Mouse (Mus musculus) CH12.LX (cell line): ENCODE results near the gene Cdh7. TPM values are rescaled to one million over a fixed set of nuclear protein-coding genes. Genes with fewer than 3 reads are reported as not detected.

Experiments used
- DNase-seq: peaks from one replicate; pipeline ENCODE4 v3.0.0-alpha.2; 2013; ENCODE audit errors: extremely low read depth
- H3K27ac ChIP-seq: 2 replicates; pipeline ENCODE4 v1.5.1; 2012; ENCODE audit warnings: low read depth, mild to moderate bottlenecking, control low read depth, moderate library complexity; ENCODE audit not compliant: insufficient read depth
- H3K27me3 ChIP-seq: replicated peaks from 2 replicates; pipeline ENCODE3; 2012; ENCODE audit warnings: inconsistent platforms
- H3K36me3 ChIP-seq, 2 experiments: replicated peaks in 1 of 2; 2 replicates each; pipeline versions ENCODE3 to v1.6.1; 2012; ENCODE audit warnings: inconsistent platforms in 1 of 2, low read length in 1 of 2, mild to moderate bottlenecking in 1 of 2, mixed read lengths in 1 of 2, moderate library complexity in 1 of 2; ENCODE audit not compliant: control insufficient read depth in 1 of 2, insufficient read depth in 1 of 2
- H3K4me1 ChIP-seq, 2 experiments: 2 replicates each; pipeline ENCODE4 v1.6.1; 2012; ENCODE audit warnings: inconsistent platforms in 1 of 2, moderate library complexity in 1 of 2; ENCODE audit not compliant: insufficient read depth in 2 of 2, control insufficient read depth in 1 of 2
- H3K4me2 ChIP-seq: 2 replicates; pipeline ENCODE4 v1.6.1; 2012; ENCODE audit warnings: low read depth, mild to moderate bottlenecking, control low read depth; ENCODE audit not compliant: poor library complexity, insufficient read depth, severe bottlenecking
- H3K4me3 ChIP-seq, 3 experiments: fragments of 150-350 bp in 1 of 3; sonication (generic) in 1 of 3; replicated peaks in 1 of 3; 2 replicates each; pipeline versions ENCODE3 to v1.5.1; 2011 to 2012; ENCODE audit warnings: low read depth in 2 of 3, low read length in 2 of 3, mild to moderate bottlenecking in 2 of 3, moderate library complexity in 2 of 3, control low read depth in 1 of 3, improper control_type of control experiment in 1 of 3, inconsistent platforms in 1 of 3, mixed read lengths in 1 of 3; ENCODE audit not compliant: poor library complexity in 1 of 3
- H3K79me2 ChIP-seq: replicated peaks from 2 replicates; pipeline ENCODE4 v1.6.1; 2012; ENCODE audit warnings: mild to moderate bottlenecking, moderate library complexity; ENCODE audit not compliant: control insufficient read depth, poor library complexity, insufficient read depth, severe bottlenecking; ENCODE audit errors: extremely low read depth
- H3K9ac ChIP-seq: 2 replicates; pipeline ENCODE4 v1.6.1; 2012; ENCODE audit warnings: low read depth, mild to moderate bottlenecking, control low read depth, moderate library complexity; ENCODE audit not compliant: insufficient read depth
- H3K9me3 ChIP-seq: replicated peaks from 2 replicates; pipeline ENCODE3; 2012; ENCODE audit warnings: low read length, inconsistent platforms, mixed read lengths
- CTCF ChIP-seq, 2 experiments: IDR thresholded peaks in 1 of 2; conservative IDR thresholded peaks in 1 of 2; 2 replicates each; pipeline ENCODE4 v1.5.1; 2011 to 2012; ENCODE audit warnings: low read depth in 2 of 2, low read length in 2 of 2, improper control_type of control experiment in 1 of 2, inconsistent platforms in 1 of 2, mild to moderate bottlenecking in 1 of 2, moderate library complexity in 1 of 2
- E2F4 ChIP-seq: IDR thresholded peaks from 2 replicates; pipeline ENCODE4 v1.6.1; 2011; ENCODE audit warnings: low read depth, low read length, improper control_type of control experiment; ENCODE audit not compliant: insufficient replicate concordance
- ETS1 ChIP-seq: conservative IDR thresholded peaks from 2 replicates; pipeline ENCODE4 v1.6.1; 2012; ENCODE audit warnings: low read depth, mild to moderate bottlenecking, inconsistent platforms, low read length, improper control_type of control experiment, moderate library complexity
- GABPA ChIP-seq: IDR thresholded peaks from 2 replicates; pipeline ENCODE4 v1.6.1; 2012; ENCODE audit warnings: low read depth, low read length, improper control_type of control experiment, inconsistent platforms; ENCODE audit not compliant: insufficient replicate concordance
- HCFC1 ChIP-seq: IDR thresholded peaks from 2 replicates; pipeline ENCODE4 v1.6.1; 2012; ENCODE audit warnings: low read depth, mild to moderate bottlenecking, inconsistent platforms, low read length, improper control_type of control experiment
- IRF4 ChIP-seq: IDR thresholded peaks from 2 replicates; pipeline ENCODE4 v1.6.1; 2014; ENCODE audit warnings: low read depth, mild to moderate bottlenecking, inconsistent platforms, low read length, improper control_type of control experiment
- JUN ChIP-seq: IDR thresholded peaks from 2 replicates; pipeline ENCODE4 v1.6.1; 2011; ENCODE audit warnings: low read depth, mild to moderate bottlenecking, low read length, improper control_type of control experiment, moderate library complexity; ENCODE audit not compliant: insufficient read depth
- MAFK ChIP-seq: IDR thresholded peaks from 2 replicates; pipeline ENCODE4 v1.6.1; 2011; ENCODE audit warnings: low read length, improper control_type of control experiment; ENCODE audit not compliant: insufficient replicate concordance
- MAX ChIP-seq: IDR thresholded peaks from 2 replicates; pipeline ENCODE4 v1.6.1; 2011; ENCODE audit warnings: low read length, improper control_type of control experiment
- MXI1 ChIP-seq: IDR thresholded peaks from 2 replicates; pipeline ENCODE4 v1.6.1; 2011; ENCODE audit warnings: mild to moderate bottlenecking, low read depth, low read length, improper control_type of control experiment
- NELFE ChIP-seq: IDR thresholded peaks from 2 replicates; pipeline ENCODE4 v1.6.1; 2011; ENCODE audit warnings: low read depth, low read length, improper control_type of control experiment
- NRF1 ChIP-seq: IDR thresholded peaks from 2 replicates; pipeline ENCODE4 v1.6.1; 2014; ENCODE audit warnings: low read depth, mild to moderate bottlenecking, inconsistent platforms, low read length, improper control_type of control experiment, moderate library complexity
- PAX5 ChIP-seq: IDR thresholded peaks from 2 replicates; pipeline ENCODE4 v1.6.1; 2012; ENCODE audit warnings: low read length, inconsistent platforms, mixed read lengths
- POLR2A ChIP-seq: IDR thresholded peaks from 2 replicates; pipeline ENCODE4 v1.6.1; 2011; ENCODE audit warnings: low read depth, mild to moderate bottlenecking, improper control_type of control experiment, low read length
- RAD21 ChIP-seq: IDR thresholded peaks from 2 replicates; pipeline ENCODE4 v1.6.1; 2011; ENCODE audit warnings: low read depth, mild to moderate bottlenecking, low read length, improper control_type of control experiment, moderate library complexity
- TBP ChIP-seq: conservative IDR thresholded peaks from 2 replicates; pipeline ENCODE4 v1.6.1; 2011; ENCODE audit warnings: low read depth, low read length, improper control_type of control experiment
- TCF12 ChIP-seq: IDR thresholded peaks from 2 replicates; pipeline ENCODE4 v1.6.1; 2014; ENCODE audit warnings: low read depth, mild to moderate bottlenecking, inconsistent platforms, low read length, improper control_type of control experiment
- UBTF ChIP-seq: IDR thresholded peaks from 2 replicates; pipeline ENCODE4 v1.6.1; 2012; ENCODE audit warnings: low read depth, mild to moderate bottlenecking, inconsistent platforms, low read length, improper control_type of control experiment, moderate library complexity
- USF1 ChIP-seq: IDR thresholded peaks from 2 replicates; pipeline ENCODE4 v1.6.1; 2014; ENCODE audit warnings: low read depth, mild to moderate bottlenecking, inconsistent platforms, low read length, improper control_type of control experiment
- USF2 ChIP-seq: conservative IDR thresholded peaks from 2 replicates; pipeline ENCODE4 v1.6.1; 2011; ENCODE audit warnings: low read depth, low read length, improper control_type of control experiment
- ZKSCAN1 ChIP-seq: IDR thresholded peaks from 2 replicates; pipeline ENCODE4 v1.6.1; 2012; ENCODE audit warnings: low read depth, inconsistent platforms, low read length, improper control_type of control experiment, borderline replicate concordance
- dilution Hi-C: fragments of 300-500 bp; cut with MboI; formaldehyde crosslinking; loops from 2 replicates; pipeline ENCODE4 v1.14.3; 2020; ENCODE audit warnings: low sequenced_read_pairs; ENCODE audit not compliant: extremely low pct_unique_long_range_greater_than_20kb, extremely low pct_ligation_motif_present
- in situ Hi-C: fragments of 300-500 bp; cut with MboI; formaldehyde crosslinking; loops from 3 replicates; pipeline ENCODE4 v1.14.3; 2019; ENCODE audit warnings: low sequenced_read_pairs, low pct_ligation_motif_present, low pct_unique_long_range_greater_than_20kb, mixed read lengths
- polyA plus RNA-seq: library from polyadenylated mRNA; unstranded; fragments of >175 nt; gene quantifications from 2 replicates; pipeline ENCODE4 v1.2.1, GENCODE M21; 2012; ENCODE audit warnings: low read depth; ENCODE audit not compliant: insufficient read length
- total RNA-seq, 2 experiments: library from RNA; depleted of rRNA; stranded (reverse); fragments of 300-350 nt in 1 of 2; fragments of >200 nt in 1 of 2; gene quantifications; 2 replicates each; pipeline ENCODE4 v1.2.3; 2012 to 2014

The Cdh7 gene
- total and polyA plus RNA-seq, 3 experiments, result not detected

DNA sequence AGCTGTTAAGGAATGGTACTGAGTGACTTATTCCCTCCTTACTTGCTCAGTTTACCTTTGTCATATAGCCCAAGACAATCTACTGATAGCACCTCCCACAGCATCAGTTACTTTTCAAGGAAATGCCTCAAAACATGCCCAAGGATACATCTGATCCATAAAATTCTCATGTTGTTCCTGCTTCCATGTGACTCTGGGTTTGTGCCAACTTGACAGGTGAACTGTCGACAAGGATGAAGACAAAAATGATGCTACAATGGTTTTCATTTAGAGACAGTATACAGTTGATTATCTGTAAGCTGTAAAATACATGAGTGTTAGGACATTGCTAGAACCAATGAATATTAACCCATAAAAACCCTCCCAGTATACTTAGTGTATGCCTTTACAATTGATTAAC, 29.9 kb downstream of the Cdh7 start:
- no peak overlapping the region for H3K27ac ChIP-seq
- TF ChIP-seq MAX (no peak), PAX5 (no peak), GABPA (no peak), TBP (no peak), HCFC1 (no peak), E2F4 (no peak), MXI1 (no peak), ZKSCAN1 (no peak), USF1 (no peak), POLR2A (no peak)
- dilution Hi-C loops (no loop called here), in situ Hi-C loops (no loop called here)
- H3K79me2 ChIP-seq, result no peaks in the 10 kb centered on the region
- H3K4me1 ChIP-seq, result no peaks in the 10 kb centered on the region
- no peak overlapping the region for H3K4me2 ChIP-seq
- H3K9me3 ChIP-seq, result peaks cover 15% of the 10 kb centered on the region
- H3K36me3 ChIP-seq, result no peaks in the 10 kb centered on the region
- DNase-seq, result no peak
- no peak overlapping the region for H3K4me3 ChIP-seq
- no peak overlapping the region for H3K9ac ChIP-seq
- no peaks in the 10 kb centered on the region for H3K27me3 ChIP-seq

DNA sequence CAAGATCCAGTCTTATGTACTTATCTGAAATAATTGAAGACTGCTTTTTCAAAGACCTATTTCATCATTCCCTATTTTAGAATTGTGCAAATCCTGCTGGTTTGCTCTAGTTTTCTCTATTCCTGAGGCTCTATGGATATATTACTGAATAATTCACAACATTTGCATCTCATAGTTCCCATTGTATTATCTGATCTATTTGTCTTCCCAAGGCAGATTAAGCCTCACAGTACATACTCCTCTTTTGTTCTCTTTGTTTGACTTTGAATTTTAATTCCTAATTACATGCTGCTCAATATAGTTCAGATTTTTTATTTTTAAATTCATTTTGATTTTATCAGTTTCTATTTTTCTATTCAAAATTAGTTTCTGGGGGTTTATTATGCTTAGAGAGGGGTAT, 74.1 kb downstream of the Cdh7 start:
- no peak overlapping the region for H3K27ac ChIP-seq
- no peaks in the 10 kb centered on the region for H3K27me3 ChIP-seq
- no peaks in the 10 kb centered on the region for H3K4me1 ChIP-seq
- H3K4me3 ChIP-seq, result no peak overlapping the region
- in situ Hi-C loops (no loop called here), dilution Hi-C loops (no loop called here)
- TF ChIP-seq RAD21 (no peak), HCFC1 (no peak), MAFK (no peak), GABPA (no peak), ETS1 (no peak), NELFE (no peak), UBTF (no peak), CTCF (conservative IDR thresholded peaks at IDR 0.05 in 1 of 2, IDR thresholded peaks at IDR 0.05 in 1 of 2; ENCODE audit: low read depth in 2 of 2, low read length in 2 of 2) (no peak), ZKSCAN1 (no peak), JUN (no peak), TCF12 (no peak), USF2 (no peak), IRF4 (no peak), NRF1 (no peak)
- H3K9me3 ChIP-seq, result peaks cover 14% of the 10 kb centered on the region
- H3K9ac ChIP-seq, result no peak overlapping the region
- no peaks in the 10 kb centered on the region for H3K36me3 ChIP-seq
- no peak for DNase-seq
- H3K4me2 ChIP-seq, result no peak overlapping the region
- H3K79me2 ChIP-seq, result no peaks in the 10 kb centered on the region
